Mouse (Mus musculus): Measurements from ENCODE around the gene Adgrg5. TPM values are rescaled to one million over a fixed set of nuclear protein-coding genes. Genes with fewer than 3 reads are reported as not detected.

Gene Adgrg5
- polyA plus RNA-seq, 1 experiment = 40.5 TPM

DNA sequence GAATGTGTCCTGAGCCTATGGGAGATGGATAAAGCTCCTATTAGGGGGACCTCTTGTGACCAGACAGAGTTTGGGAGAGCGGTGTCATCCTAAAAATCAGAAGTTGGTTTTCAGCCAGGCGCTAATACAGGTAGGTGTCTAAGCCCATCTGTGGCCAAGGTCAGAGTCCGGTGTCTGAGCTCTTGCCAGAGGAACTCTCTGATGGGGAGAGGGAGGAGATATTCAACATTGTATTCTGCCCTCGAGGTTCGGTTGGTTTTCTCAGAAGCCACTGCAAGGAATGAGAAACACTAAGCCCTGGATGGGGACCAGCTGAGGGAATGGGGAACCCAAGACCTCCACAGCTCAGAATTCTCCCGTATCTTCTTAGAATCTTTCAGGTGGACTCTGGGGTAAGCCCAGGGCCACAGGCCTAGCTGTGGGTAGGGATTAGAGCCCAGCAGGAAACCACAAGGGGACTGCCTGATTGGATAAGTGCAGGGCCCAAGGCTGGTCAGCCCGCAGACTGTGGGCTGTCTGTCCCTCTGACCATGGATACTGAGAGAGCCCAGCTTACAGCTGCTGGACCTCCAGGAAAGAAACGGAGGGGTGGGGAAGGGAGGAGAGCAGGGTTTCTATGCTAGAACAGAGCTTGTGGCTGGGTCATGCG is 7.1 kb upstream of the Adgrg5 start:
- Histone ChIP-seq H3K27me3 (ENCODE audit: control insufficient read depth, insufficient read depth, low read length) (no peaks in the 10 kb centered on the region; the same call in 1 of the 2 replicates), H3K27ac (ENCODE audit: control insufficient read depth, insufficient read depth, low read length) (no peak overlapping the region), H3K4me1 (replicated peaks; ENCODE audit: control insufficient read depth, insufficient read depth, low read length) (peaks cover 18% of the 10 kb centered on the region), H3K4me3 (ENCODE audit: control insufficient read depth, insufficient read depth, low read length) (no peak overlapping the region), H3K36me3 (ENCODE audit: control insufficient read depth, insufficient read depth, low read length) (no peaks in the 10 kb centered on the region)
- WGBS = 50% methylated on average over 9 of the region's 9 CpGs
- TF ChIP-seq POLR2A (IDR thresholded peaks at IDR 0.05; ENCODE audit: control insufficient read depth, extremely low read depth, insufficient read depth, low read length, poor library complexity) (no peak), CTCF (IDR thresholded peaks at IDR 0.05; ENCODE audit: borderline replicate concordance, control insufficient read depth, extremely low read depth, insufficient read depth, low read length, poor library complexity) (no peak)
- DNase-seq = no peak

DNA sequence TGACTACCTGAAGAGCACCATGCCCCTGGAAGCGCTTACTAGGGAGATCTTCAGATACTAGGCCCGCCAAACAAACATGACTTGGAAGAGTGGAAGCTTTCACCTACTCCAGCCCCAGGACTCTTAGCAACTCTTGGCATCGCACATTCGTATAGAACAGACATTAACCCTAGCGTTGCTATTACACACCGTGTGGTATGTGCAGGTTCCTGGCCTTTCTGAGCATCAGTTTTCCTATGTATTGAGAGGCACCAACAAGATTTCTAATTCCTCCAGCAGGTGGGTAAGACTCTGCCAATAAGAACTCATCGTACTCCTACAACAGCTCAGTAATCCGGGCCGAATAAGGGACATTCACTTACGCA is 6.6 kb upstream of the Adgrg5 start:
- 39% methylated on average over 10 of the region's 10 CpGs for WGBS
- no peak overlapping the region for H3K27ac ChIP-seq (ENCODE audit: control insufficient read depth, insufficient read depth, low read length)

DNA sequence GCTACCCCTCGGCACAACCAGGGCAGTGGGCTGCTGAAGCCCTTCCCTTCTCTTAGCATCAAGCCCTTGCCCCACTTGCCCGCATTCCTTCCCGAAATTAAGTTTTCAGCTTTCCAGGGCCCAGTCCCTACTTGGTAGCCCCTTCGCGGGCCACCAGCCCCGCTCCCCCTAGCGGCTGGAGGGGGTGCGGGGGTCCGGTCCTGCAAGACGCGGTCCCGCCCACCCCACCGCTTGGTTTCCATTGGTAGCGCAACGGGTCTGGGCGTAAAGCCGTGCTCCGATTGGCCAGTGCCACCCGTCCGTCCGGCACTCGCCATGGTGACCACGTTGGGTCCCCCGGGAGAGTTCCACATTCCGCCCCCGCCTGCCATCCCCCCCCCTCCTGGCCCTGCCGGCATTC is 6.1 kb upstream of the Adgrg5 start:
- H3K4me1 ChIP-seq (replicated peaks; ENCODE audit: control insufficient read depth, insufficient read depth, low read length) = peaks cover 21% of the 10 kb centered on the region
- TF ChIP-seq POLR2A (IDR thresholded peaks at IDR 0.05; ENCODE audit: control insufficient read depth, extremely low read depth, insufficient read depth, low read length, poor library complexity) = no peak
- TF ChIP-seq CTCF (IDR thresholded peaks at IDR 0.05; ENCODE audit: borderline replicate concordance, control insufficient read depth, extremely low read depth, insufficient read depth, low read length, poor library complexity) = peak; percentile 90
- no peak overlapping the region for H3K27ac ChIP-seq (ENCODE audit: control insufficient read depth, insufficient read depth, low read length)
- H3K36me3 ChIP-seq (ENCODE audit: control insufficient read depth, insufficient read depth, low read length) = no peaks in the 10 kb centered on the region
- 2% methylated on average over 27 of the region's 27 CpGs for WGBS
- DNase-seq = peak; percentile 82
- peak overlapping the region; percentile 42 for H3K4me3 ChIP-seq (ENCODE audit: control insufficient read depth, insufficient read depth, low read length)
- H3K27me3 ChIP-seq (ENCODE audit: control insufficient read depth, insufficient read depth, low read length) = no peaks in the 10 kb centered on the region; the same call in 1 of the 2 replicates

More for the DNA sequence above, 6.6 kb upstream of the Adgrg5 start:
- TF ChIP-seq POLR2A (IDR thresholded peaks at IDR 0.05; ENCODE audit: control insufficient read depth, extremely low read depth, insufficient read depth, low read length, poor library complexity) (no peak), CTCF (IDR thresholded peaks at IDR 0.05; ENCODE audit: borderline replicate concordance, control insufficient read depth, extremely low read depth, insufficient read depth, low read length, poor library complexity) (no peak)
- no peak for DNase-seq
- Histone ChIP-seq H3K4me1 (replicated peaks; ENCODE audit: control insufficient read depth, insufficient read depth, low read length) (peaks cover 18% of the 10 kb centered on the region), H3K4me3 (ENCODE audit: control insufficient read depth, insufficient read depth, low read length) (peak overlapping the region; percentile 42), H3K27me3 (ENCODE audit: control insufficient read depth, insufficient read depth, low read length) (no peaks in the 10 kb centered on the region; the same call in 1 of the 2 replicates), H3K36me3 (ENCODE audit: control insufficient read depth, insufficient read depth, low read length) (no peaks in the 10 kb centered on the region)

DNA sequence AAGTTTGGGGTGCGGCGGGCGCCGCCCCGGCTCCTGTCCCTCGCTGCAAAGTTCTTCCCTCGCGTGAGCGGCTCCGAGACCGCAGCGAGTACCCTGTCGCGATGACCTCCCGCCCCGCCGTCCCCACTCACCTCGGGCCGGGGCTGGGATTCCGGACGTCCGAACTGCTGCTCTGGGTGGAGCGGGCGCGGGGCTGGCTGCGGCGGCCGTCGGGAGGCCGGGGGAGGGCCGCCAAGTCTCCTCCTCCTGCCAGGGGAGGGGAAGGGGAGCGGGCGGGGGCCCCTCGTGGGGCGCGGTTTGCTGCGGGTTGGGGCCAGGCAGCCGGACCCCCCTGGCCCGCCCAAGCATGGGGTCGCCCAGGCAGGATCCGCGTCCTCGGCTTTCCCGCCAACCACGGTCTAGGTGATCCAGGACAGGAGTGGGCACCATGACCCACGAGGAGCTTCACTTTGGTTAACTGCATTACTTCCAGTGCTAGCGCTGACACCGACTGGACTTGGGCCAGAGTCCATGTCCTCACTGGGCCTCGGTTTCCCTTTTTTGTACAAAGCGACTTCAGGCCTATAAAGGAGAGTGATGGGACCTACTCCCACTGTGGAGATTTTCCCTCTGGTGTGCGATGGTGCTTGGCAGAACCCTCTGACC is 5.5 kb upstream of the Adgrg5 start, which contains the start of gene Ccdc102a:
Gene Ccdc102a (minus strand): TSS at position 248 of the 645 bp plus-strand sequence.
- 6% methylated on average over 49 of the region's 51 CpGs for WGBS
- Histone ChIP-seq H3K27me3 (ENCODE audit: control insufficient read depth, insufficient read depth, low read length) (no peaks in the 10 kb centered on the region; the same call in 1 of the 2 replicates), H3K36me3 (ENCODE audit: control insufficient read depth, insufficient read depth, low read length) (no peaks in the 10 kb centered on the region), H3K4me3 (ENCODE audit: control insufficient read depth, insufficient read depth, low read length) (peak within 1 kb of the TSS; percentile 42), H3K4me1 (replicated peaks; ENCODE audit: control insufficient read depth, insufficient read depth, low read length) (peaks cover 27% of the 10 kb centered on the region), H3K27ac (ENCODE audit: control insufficient read depth, insufficient read depth, low read length) (no peak within 1 kb of the TSS; the same call in 1 of the 2 replicates)
- peak; percentile 23 for DNase-seq
- TF ChIP-seq POLR2A (IDR thresholded peaks at IDR 0.05; ENCODE audit: control insufficient read depth, extremely low read depth, insufficient read depth, low read length, poor library complexity) (no peak), CTCF (IDR thresholded peaks at IDR 0.05; ENCODE audit: borderline replicate concordance, control insufficient read depth, extremely low read depth, insufficient read depth, low read length, poor library complexity) (no peak)

DNA sequence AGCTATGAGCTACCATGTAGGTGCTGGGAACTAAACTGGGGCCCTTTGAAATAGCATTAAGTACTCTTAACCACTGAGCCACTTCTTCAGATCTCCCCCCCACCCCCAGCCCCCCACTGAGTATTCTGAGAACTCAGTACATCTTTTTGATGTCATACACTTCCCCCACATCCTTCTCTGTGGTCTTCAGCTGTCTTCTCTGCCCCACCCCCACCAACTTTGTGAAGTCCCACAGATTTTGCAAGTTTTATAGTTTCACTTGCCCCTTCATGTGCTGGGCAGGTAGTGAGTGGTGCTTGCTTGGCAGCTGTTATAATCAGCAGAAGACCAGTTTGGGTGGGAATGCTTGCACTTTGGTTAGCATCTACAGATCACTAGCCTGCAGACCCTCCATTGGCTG is 4.2 kb upstream of the Adgrg5 start:
- Histone ChIP-seq H3K36me3 (ENCODE audit: control insufficient read depth, insufficient read depth, low read length) (no peaks in the 10 kb centered on the region), H3K27ac (ENCODE audit: control insufficient read depth, insufficient read depth, low read length) (no peak overlapping the region), H3K4me3 (ENCODE audit: control insufficient read depth, insufficient read depth, low read length) (no peak overlapping the region), H3K27me3 (ENCODE audit: control insufficient read depth, insufficient read depth, low read length) (no peaks in the 10 kb centered on the region; the same call in 1 of the 2 replicates), H3K4me1 (replicated peaks; ENCODE audit: control insufficient read depth, insufficient read depth, low read length) (peaks cover 37% of the 10 kb centered on the region)
- peak; percentile 37 for DNase-seq
- no peak for TF ChIP-seq POLR2A (IDR thresholded peaks at IDR 0.05; ENCODE audit: control insufficient read depth, extremely low read depth, insufficient read depth, low read length, poor library complexity)
- no peak for TF ChIP-seq CTCF (IDR thresholded peaks at IDR 0.05; ENCODE audit: borderline replicate concordance, control insufficient read depth, extremely low read depth, insufficient read depth, low read length, poor library complexity)

DNA sequence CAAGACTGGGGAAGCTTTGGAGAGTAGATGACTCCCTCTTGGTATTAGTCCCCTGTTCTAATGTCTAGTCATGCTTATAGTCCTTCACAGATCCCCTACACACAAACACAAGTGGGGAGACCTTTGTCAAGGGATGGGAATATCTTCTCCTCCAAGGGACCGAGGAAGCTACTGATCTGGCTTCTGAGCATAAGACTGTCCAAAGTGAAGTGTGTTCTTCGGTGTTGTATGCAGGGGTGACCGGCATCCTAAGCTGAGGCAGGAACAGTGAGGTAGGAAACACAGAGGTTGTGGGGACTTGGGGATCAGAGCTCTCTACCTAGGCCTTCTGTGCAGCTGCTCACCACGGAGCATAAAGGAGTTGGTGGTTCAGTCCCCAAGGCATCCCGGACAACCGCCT is 1.3 kb upstream of the Adgrg5 start:
- TF ChIP-seq POLR2A (IDR thresholded peaks at IDR 0.05; ENCODE audit: control insufficient read depth, extremely low read depth, insufficient read depth, low read length, poor library complexity) = no peak
- TF ChIP-seq CTCF (IDR thresholded peaks at IDR 0.05; ENCODE audit: borderline replicate concordance, control insufficient read depth, extremely low read depth, insufficient read depth, low read length, poor library complexity) = no peak
- no peaks in the 10 kb centered on the region; the same call in 1 of the 2 replicates for H3K27me3 ChIP-seq (ENCODE audit: control insufficient read depth, insufficient read depth, low read length)
- WGBS = 60% methylated on average over 6 of the region's 6 CpGs
- H3K4me1 ChIP-seq (replicated peaks; ENCODE audit: control insufficient read depth, insufficient read depth, low read length) = peaks cover 37% of the 10 kb centered on the region
- H3K36me3 ChIP-seq (ENCODE audit: control insufficient read depth, insufficient read depth, low read length) = no peaks in the 10 kb centered on the region
- no peak overlapping the region for H3K4me3 ChIP-seq (ENCODE audit: control insufficient read depth, insufficient read depth, low read length)
- H3K27ac ChIP-seq (ENCODE audit: control insufficient read depth, insufficient read depth, low read length) = no peak overlapping the region
- DNase-seq = no peak

Data from thymus, adult 2 months (tissue).